Mouse (Mus musculus): Measurements from ENCODE around the gene Fam32a.

- TF ChIP-seq CTCF (IDR thresholded peaks at IDR 0.05; ENCODE audit: borderline replicate concordance, control insufficient read depth, extremely low read depth, insufficient read depth, low read length, poor library complexity) (peak; percentile 55; the same call in 1 of the 2 replicates), POLR2A (IDR thresholded peaks at IDR 0.05; ENCODE audit: control insufficient read depth, extremely low read depth, insufficient read depth, low read length, poor library complexity) (no peak)
Measured at GRCm38 (mm10) chr8:72177346-72177925, 42.1 kb upstream of the Fam32a start.
